Mouse (Mus musculus) CH12.LX (cell line): ENCODE measurements around the gene Anln. TPM values are rescaled to one million over a fixed set of nuclear protein-coding genes. Genes with fewer than 3 reads are reported as not detected.
"Not testable (repeated sequence)": the region's sequence is repeated elsewhere in the genome, so short reads cannot be mapped to it uniquely, and the experiment has no call there.

Source experiments
- DNase-seq: peaks from one replicate; pipeline ENCODE4 v3.0.0-alpha.2; 2013; ENCODE audit errors: extremely low read depth
- H3K27ac ChIP-seq: 2 replicates; pipeline ENCODE4 v1.5.1; 2012; ENCODE audit warnings: low read depth, mild to moderate bottlenecking, control low read depth, moderate library complexity; ENCODE audit not compliant: insufficient read depth
- H3K27me3 ChIP-seq: replicated peaks from 2 replicates; pipeline ENCODE3; 2012; ENCODE audit warnings: inconsistent platforms
- H3K36me3 ChIP-seq, 2 experiments: replicated peaks in 1 of 2; 2 replicates each; pipeline versions ENCODE3 to v1.6.1; 2012; ENCODE audit warnings: inconsistent platforms in 1 of 2, low read length in 1 of 2, mild to moderate bottlenecking in 1 of 2, mixed read lengths in 1 of 2, moderate library complexity in 1 of 2; ENCODE audit not compliant: control insufficient read depth in 1 of 2, insufficient read depth in 1 of 2
- H3K4me1 ChIP-seq, 2 experiments: 2 replicates each; pipeline ENCODE4 v1.6.1; 2012; ENCODE audit warnings: inconsistent platforms in 1 of 2, moderate library complexity in 1 of 2; ENCODE audit not compliant: insufficient read depth in 2 of 2, control insufficient read depth in 1 of 2
- H3K4me2 ChIP-seq: 2 replicates; pipeline ENCODE4 v1.6.1; 2012; ENCODE audit warnings: low read depth, mild to moderate bottlenecking, control low read depth; ENCODE audit not compliant: poor library complexity, insufficient read depth, severe bottlenecking
- H3K4me3 ChIP-seq, 3 experiments: fragments of 150-350 bp in 1 of 3; sonication (generic) in 1 of 3; replicated peaks in 1 of 3; 2 replicates each; pipeline versions ENCODE3 to v1.5.1; 2011 to 2012; ENCODE audit warnings: low read depth in 2 of 3, low read length in 2 of 3, mild to moderate bottlenecking in 2 of 3, moderate library complexity in 2 of 3, control low read depth in 1 of 3, improper control_type of control experiment in 1 of 3, inconsistent platforms in 1 of 3, mixed read lengths in 1 of 3; ENCODE audit not compliant: poor library complexity in 1 of 3
- H3K79me2 ChIP-seq: replicated peaks from 2 replicates; pipeline ENCODE4 v1.6.1; 2012; ENCODE audit warnings: mild to moderate bottlenecking, moderate library complexity; ENCODE audit not compliant: control insufficient read depth, poor library complexity, insufficient read depth, severe bottlenecking; ENCODE audit errors: extremely low read depth
- H3K9ac ChIP-seq: 2 replicates; pipeline ENCODE4 v1.6.1; 2012; ENCODE audit warnings: low read depth, mild to moderate bottlenecking, control low read depth, moderate library complexity; ENCODE audit not compliant: insufficient read depth
- H3K9me3 ChIP-seq: replicated peaks from 2 replicates; pipeline ENCODE3; 2012; ENCODE audit warnings: low read length, inconsistent platforms, mixed read lengths
- BHLHE40 ChIP-seq: IDR thresholded peaks from 2 replicates; pipeline ENCODE4 v1.6.1; 2011; ENCODE audit warnings: mild to moderate bottlenecking, low read depth, low read length, improper control_type of control experiment
- CHD1 ChIP-seq: IDR thresholded peaks from 2 replicates; pipeline ENCODE4 v1.6.1; 2012; ENCODE audit warnings: low read depth, low read length, improper control_type of control experiment, inconsistent platforms
- ELF1 ChIP-seq: IDR thresholded peaks from 2 replicates; pipeline ENCODE4 v1.6.1; 2014; ENCODE audit warnings: low read depth, mild to moderate bottlenecking, inconsistent platforms, low read length, improper control_type of control experiment
- ETS1 ChIP-seq: conservative IDR thresholded peaks from 2 replicates; pipeline ENCODE4 v1.6.1; 2012; ENCODE audit warnings: low read depth, mild to moderate bottlenecking, inconsistent platforms, low read length, improper control_type of control experiment, moderate library complexity
- HCFC1 ChIP-seq: IDR thresholded peaks from 2 replicates; pipeline ENCODE4 v1.6.1; 2012; ENCODE audit warnings: low read depth, mild to moderate bottlenecking, inconsistent platforms, low read length, improper control_type of control experiment
- IRF4 ChIP-seq: IDR thresholded peaks from 2 replicates; pipeline ENCODE4 v1.6.1; 2014; ENCODE audit warnings: low read depth, mild to moderate bottlenecking, inconsistent platforms, low read length, improper control_type of control experiment
- JUN ChIP-seq: IDR thresholded peaks from 2 replicates; pipeline ENCODE4 v1.6.1; 2011; ENCODE audit warnings: low read depth, mild to moderate bottlenecking, low read length, improper control_type of control experiment, moderate library complexity; ENCODE audit not compliant: insufficient read depth
- JUND ChIP-seq: conservative IDR thresholded peaks from 2 replicates; pipeline ENCODE4 v1.6.1; 2011; ENCODE audit warnings: low read depth, low read length, improper control_type of control experiment
- MAX ChIP-seq: IDR thresholded peaks from 2 replicates; pipeline ENCODE4 v1.6.1; 2011; ENCODE audit warnings: low read length, improper control_type of control experiment
- MYC ChIP-seq: IDR thresholded peaks from 2 replicates; pipeline ENCODE4 v1.6.1; 2011; ENCODE audit warnings: low read depth, mild to moderate bottlenecking, improper control_type of control experiment, low read length
- NELFE ChIP-seq: IDR thresholded peaks from 2 replicates; pipeline ENCODE4 v1.6.1; 2011; ENCODE audit warnings: low read depth, low read length, improper control_type of control experiment
- PAX5 ChIP-seq: IDR thresholded peaks from 2 replicates; pipeline ENCODE4 v1.6.1; 2012; ENCODE audit warnings: low read length, inconsistent platforms, mixed read lengths
- POLR2AphosphoS2 ChIP-seq: IDR thresholded peaks from 2 replicates; pipeline ENCODE4 v1.6.1; 2011; ENCODE audit warnings: low read depth, low read length, improper control_type of control experiment
- RCOR1 ChIP-seq: conservative IDR thresholded peaks from 2 replicates; pipeline ENCODE4 v1.6.1; 2012; ENCODE audit warnings: low read depth, mild to moderate bottlenecking, inconsistent platforms, low read length, improper control_type of control experiment
- TCF12 ChIP-seq: IDR thresholded peaks from 2 replicates; pipeline ENCODE4 v1.6.1; 2014; ENCODE audit warnings: low read depth, mild to moderate bottlenecking, inconsistent platforms, low read length, improper control_type of control experiment
- ZMIZ1 ChIP-seq: IDR thresholded peaks from 2 replicates; pipeline ENCODE4 v1.6.1; 2012; ENCODE audit warnings: low read depth, mild to moderate bottlenecking, inconsistent platforms, low read length, improper control_type of control experiment
- ZNF384 ChIP-seq: IDR thresholded peaks from 2 replicates; pipeline ENCODE4 v1.6.1; 2012; ENCODE audit warnings: low read depth, low read length, improper control_type of control experiment, inconsistent platforms
- dilution Hi-C: fragments of 300-500 bp; cut with MboI; formaldehyde crosslinking; loops from 2 replicates; pipeline ENCODE4 v1.14.3; 2020; ENCODE audit warnings: low sequenced_read_pairs; ENCODE audit not compliant: extremely low pct_unique_long_range_greater_than_20kb, extremely low pct_ligation_motif_present
- in situ Hi-C: fragments of 300-500 bp; cut with MboI; formaldehyde crosslinking; loops from 3 replicates; pipeline ENCODE4 v1.14.3; 2019; ENCODE audit warnings: low sequenced_read_pairs, low pct_ligation_motif_present, low pct_unique_long_range_greater_than_20kb, mixed read lengths
- polyA plus RNA-seq: library from polyadenylated mRNA; unstranded; fragments of >175 nt; gene quantifications from 2 replicates; pipeline ENCODE4 v1.2.1, GENCODE M21; 2012; ENCODE audit warnings: low read depth; ENCODE audit not compliant: insufficient read length
- total RNA-seq, 2 experiments: library from RNA; depleted of rRNA; stranded (reverse); fragments of 300-350 nt in 1 of 2; fragments of >200 nt in 1 of 2; gene quantifications; 2 replicates each; pipeline ENCODE4 v1.2.3; 2012 to 2014

Gene Anln
- total and polyA plus RNA-seq, 3 experiments, result 12.2 to 15.7 (median 12.3) TPM

- no peak for DNase-seq
- Histone ChIP-seq H3K4me2 (no peak overlapping the region), H3K4me3 (no peak overlapping the region), H3K9me3 (peaks cover 42% of the 10 kb centered on the region), H3K9ac (no peak overlapping the region), H3K27ac (no peak overlapping the region), H3K79me2 (no peaks in the 10 kb centered on the region), H3K27me3 (no peaks in the 10 kb centered on the region), H3K4me1 (peaks cover 0 to 4% of the 10 kb centered on the region in 2 experiments; a peak in 1 of 4 replicates), H3K36me3 (no peaks in the 10 kb centered on the region)
- dilution Hi-C loops, result no loop called here
- in situ Hi-C loops, result no loop called here
- TF ChIP-seq TCF12 (no peak), ZNF384 (no peak), ELF1 (no peak), MAX (no peak), JUN (no peak), BHLHE40 (no peak), PAX5 (no peak), ZMIZ1 (no peak), CHD1 (no peak), POLR2AphosphoS2 (no peak)
Observed at GRCm38 (mm10) chr9:22314066-22314465, 74.9 kb downstream of the Anln start.

GRCm38 (mm10) chr9:22313218-22313617 is 75.8 kb downstream of the Anln start:
- H3K9ac ChIP-seq, result no peak overlapping the region
- no peak overlapping the region for H3K4me2 ChIP-seq
- in situ Hi-C loops, result no loop called here
- peaks cover 0 to 4% of the 10 kb centered on the region in 2 experiments; a peak in 1 of 4 replicates for H3K4me1 ChIP-seq
- dilution Hi-C loops, result no loop called here
- H3K4me3 ChIP-seq, result no peak overlapping the region
- no peak overlapping the region for H3K27ac ChIP-seq
- H3K79me2 ChIP-seq, result no peaks in the 10 kb centered on the region
- TF ChIP-seq IRF4 (peak; percentile 37; the same call in 1 of the 2 replicates), ETS1 (no peak), JUN (peak; percentile 39; the same call in 1 of the 2 replicates), JUND (peak; percentile 66), CHD1 (no peak)
- TF ChIP-seq, all 38 proteins: peak for 3
- Histone ChIP-seq H3K27me3 (no peaks in the 10 kb centered on the region), H3K9me3 (peaks cover 40% of the 10 kb centered on the region), H3K36me3 (no peaks in the 10 kb centered on the region)
- DNase-seq, result peak; percentile 39

- Histone ChIP-seq H3K27ac (no peak overlapping the region), H3K36me3 (peaks cover 6 to 7% of the 10 kb centered on the region in 2 experiments), H3K27me3 (no peaks in the 10 kb centered on the region), H3K4me2 (no peak overlapping the region), H3K9ac (no peak overlapping the region), H3K4me3 (no peak overlapping the region), H3K79me2 (no peaks in the 10 kb centered on the region), H3K4me1 (peaks cover 0 to 15% of the 10 kb centered on the region in 2 experiments; a peak in 2 of 4 replicates), H3K9me3 (peaks cover 26% of the 10 kb centered on the region)
- in situ Hi-C loops (loop anchor here (5.0 kb wide), 1 partner anchor 82 kb away; the partner anchor contains the start of gene Zfp809), dilution Hi-C loops (no loop called here)
- no peak for DNase-seq
- no peak for TF ChIP-seq MYC
- TF ChIP-seq TCF12, result no peak
- TF ChIP-seq ZMIZ1, result no peak
- TF ChIP-seq RCOR1, result no peak
- no peak for TF ChIP-seq IRF4
- no peak for TF ChIP-seq NELFE
- no peak for TF ChIP-seq HCFC1
Observed at GRCm38 (mm10) chr9:22309651-22310050, 79.3 kb downstream of the Anln start.

- Histone ChIP-seq H3K4me3 (peak overlapping the region; percentile 53 to 92 (median 91)), H3K36me3 (peaks cover 16 to 23% of the 10 kb centered on the region in 2 experiments), H3K9me3 (peaks cover 29% of the 10 kb centered on the region), H3K4me1 (peaks cover 0 to 10% of the 10 kb centered on the region in 2 experiments; a peak in 2 of 4 replicates)
- H3K4me2 ChIP-seq, H3K27me3 ChIP-seq, dilution Hi-C loops, H3K79me2 ChIP-seq, H3K27ac ChIP-seq, DNase-seq, H3K9ac ChIP-seq: not testable (repeated sequence)
- in situ Hi-C loops, result loop anchor here (5.0 kb wide), 1 partner anchor 81 kb away; the partner anchor contains the start of gene Zfp809
Observed at GRCm38 (mm10) chr9:22307920-22308262, 81.1 kb downstream of the Anln start.
